Mouse (Mus musculus): Measurements from ENCODE around the gene Srl. TPM values are rescaled to one million over a fixed set of nuclear protein-coding genes. Genes with fewer than 3 reads are reported as not detected.
A peak's percentile ranks its signal among the peaks of the same experiment; 100 is the strongest.
"Not testable (repeated sequence)": the region's sequence is repeated elsewhere in the genome, so short reads cannot be mapped to it uniquely, and the experiment has no call there.

Srl gene
- total RNA-seq (2015; ENCODE audit: low replicate concordance), result 2.9 TPM in 1 of 2 replicates, not detected in the other
- 1.4 TPM in 1 of 2 replicates, not detected in the other for total RNA-seq (2017; ENCODE audit: low replicate concordance)

GRCm38 (mm10) chr16:4541501-4542198 lies at the start of gene Srl:
Gene Srl, minus strand, starts transcription at chr16:4541816.
- peak; percentile 97 for ATAC-seq (replicated peaks; ENCODE audit: low FRiP score, poor library complexity, severe bottlenecking)

GRCm38 (mm10) chr16:4590236-4590635 lies 48.6 kb upstream of the Srl start:
- no peak for ATAC-seq (replicated peaks; ENCODE audit: low FRiP score, poor library complexity, severe bottlenecking)

GRCm38 (mm10) chr16:4587516-4588210 lies 46.0 kb upstream of the Srl start:
- no peak for ATAC-seq (replicated peaks; ENCODE audit: low FRiP score, poor library complexity, severe bottlenecking)

GRCm38 (mm10) chr16:4586531-4587123 lies 45.0 kb upstream of the Srl start:
- peak; percentile 99 for ATAC-seq (replicated peaks; ENCODE audit: low FRiP score, poor library complexity, severe bottlenecking)

- ATAC-seq (replicated peaks; ENCODE audit: low FRiP score, poor library complexity, severe bottlenecking), result no peak; the same call in 1 of the 2 replicates
Observed at GRCm38 (mm10) chr16:4585642-4586530, 44.3 kb upstream of the Srl start.

GRCm38 (mm10) chr16:4584438-4584837 lies 42.8 kb upstream of the Srl start:
- ATAC-seq (replicated peaks; ENCODE audit: low FRiP score, poor library complexity, severe bottlenecking), result no peak

- no peak for ATAC-seq (replicated peaks; ENCODE audit: low FRiP score, poor library complexity, severe bottlenecking)
Observed at GRCm38 (mm10) chr16:4583807-4584206, 42.2 kb upstream of the Srl start.

GRCm38 (mm10) chr16:4581179-4581578 lies 39.6 kb upstream of the Srl start:
- not testable (repeated sequence) for ATAC-seq (replicated peaks; ENCODE audit: low FRiP score, poor library complexity, severe bottlenecking)

- ATAC-seq (replicated peaks; ENCODE audit: low FRiP score, poor library complexity, severe bottlenecking), result no peak
Observed at GRCm38 (mm10) chr16:4578630-4579029, 37.0 kb upstream of the Srl start.

GRCm38 (mm10) chr16:4576873-4577272 lies 35.3 kb upstream of the Srl start:
- no peak for ATAC-seq (replicated peaks; ENCODE audit: low FRiP score, poor library complexity, severe bottlenecking)

GRCm38 (mm10) chr16:4576038-4576437 lies 34.4 kb upstream of the Srl start:
- ATAC-seq (replicated peaks; ENCODE audit: low FRiP score, poor library complexity, severe bottlenecking), result no peak

- no peak for ATAC-seq (replicated peaks; ENCODE audit: low FRiP score, poor library complexity, severe bottlenecking)
Observed at GRCm38 (mm10) chr16:4570737-4571136, 29.1 kb upstream of the Srl start.

GRCm38 (mm10) chr16:4567912-4568311 lies 26.3 kb upstream of the Srl start:
- ATAC-seq (replicated peaks; ENCODE audit: low FRiP score, poor library complexity, severe bottlenecking), result no peak

- ATAC-seq (replicated peaks; ENCODE audit: low FRiP score, poor library complexity, severe bottlenecking), result peak; percentile 51
Observed at GRCm38 (mm10) chr16:4560145-4560952, 18.7 kb upstream of the Srl start.

- peak; percentile 43 for ATAC-seq (replicated peaks; ENCODE audit: low FRiP score, poor library complexity, severe bottlenecking)
Observed at GRCm38 (mm10) chr16:4559715-4560144, 18.1 kb upstream of the Srl start, which contains the start of gene Tfap4. Gene Tfap4, minus strand, starts transcription at chr16:4559854.

- ATAC-seq (replicated peaks; ENCODE audit: low FRiP score, poor library complexity, severe bottlenecking), result no peak
Observed at GRCm38 (mm10) chr16:4558980-4559631, 17.5 kb upstream of the Srl start.

- peak; percentile 93 for ATAC-seq (replicated peaks; ENCODE audit: low FRiP score, poor library complexity, severe bottlenecking)
Observed at GRCm38 (mm10) chr16:4558384-4558979, 16.9 kb upstream of the Srl start.

GRCm38 (mm10) chr16:4557949-4558348 lies 16.3 kb upstream of the Srl start:
- peak; percentile 58 for ATAC-seq (replicated peaks; ENCODE audit: low FRiP score, poor library complexity, severe bottlenecking)

Measured in erythroid progenitor cell, adult 5-6 weeks (primary cell).